In the genomic region with DNA sequence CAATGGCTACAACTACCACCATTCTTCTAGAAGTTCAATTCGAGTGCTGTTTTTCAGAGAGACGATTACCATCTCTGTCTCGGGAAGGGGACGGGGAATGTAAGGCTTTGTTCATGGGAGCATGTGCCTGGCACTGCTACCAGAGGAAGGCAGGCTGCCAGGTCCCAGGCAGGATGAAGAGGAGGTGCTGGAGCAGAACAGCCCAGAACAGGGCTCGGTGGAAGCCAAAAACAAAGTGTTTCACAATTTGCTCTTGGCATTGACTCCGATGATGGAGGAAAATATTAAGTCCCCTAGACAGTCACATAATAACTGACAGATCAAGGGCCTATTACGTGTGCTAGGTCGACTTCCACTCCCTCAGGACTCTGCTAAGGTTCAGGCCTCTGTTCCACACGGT, we compare ENCODE assay signal across 10 mouse cellular contexts. TPM values are rescaled to one million over a fixed set of nuclear protein-coding genes. Genes with fewer than 3 reads are reported as not detected.
A peak's percentile ranks its signal among the peaks of the same experiment; 100 is the strongest.
DNase-seq lines count a peak whose midpoint lies in the region; ATAC-seq and TF ChIP-seq lines count a peak whose summit lies in the region.
"Had no signal": no experiment of that assay in that cellular context is flagged by ENCODE, and none has a peak within 500 bp of the region (broad histone marks: within the 10 kb centered on the region; RNA-seq: fewer than 3 reads in every experiment).

No protein-coding gene starts in this region.

- no peaks in the 10 kb centered on the region for H3K27me3 ChIP-seq in kidney, adult 2 months (replicated peaks; ENCODE audit: control insufficient read depth, insufficient read depth, low read length)
- no peaks in the 10 kb centered on the region for H3K27me3 ChIP-seq in kidney, embryonic 14.5 days (ENCODE audit: control insufficient read depth, insufficient read depth, low read length)
- no peaks in the 10 kb centered on the region for H3K27me3 ChIP-seq in neural tube, embryonic 15.5 days (replicated peaks)

- H3K9me3 ChIP-seq in kidney, embryonic 14.5 days (ENCODE audit: control insufficient read depth, low read length), result no peaks in the 10 kb centered on the region
- H3K9me3 ChIP-seq in neural tube, embryonic 15.5 days (replicated peaks), result no peaks in the 10 kb centered on the region

- peak overlapping the region; percentile 13; the same call in 1 of the 2 replicates for H3K27ac ChIP-seq in kidney, adult 2 months (ENCODE audit: insufficient read depth, low read depth, low read length)
- H3K27ac ChIP-seq in kidney, embryonic 14.5 days (ENCODE audit: low read depth, low read length), result no peak overlapping the region
- H3K27ac ChIP-seq in neural tube, embryonic 15.5 days (replicated peaks), result no peak overlapping the region
- H3K27ac ChIP-seq: macrophage had no signal

- peaks cover 3% of the 10 kb centered on the region; the same call in 1 of the 2 replicates for H3K4me1 ChIP-seq in kidney, adult 2 months (ENCODE audit: control insufficient read depth, insufficient read depth, low read length)
- H3K4me1 ChIP-seq in kidney, embryonic 14.5 days (ENCODE audit: control insufficient read depth, insufficient read depth, low read length), result no peaks in the 10 kb centered on the region
- no peaks in the 10 kb centered on the region for H3K4me1 ChIP-seq in neural tube, embryonic 15.5 days

- H3K4me2 ChIP-seq in kidney, embryonic 14.5 days (replicated peaks; ENCODE audit: low read depth, low read length), result no peak overlapping the region
- no peak overlapping the region for H3K4me2 ChIP-seq in neural tube, embryonic 15.5 days

- no peak for ATAC-seq in kidney, embryonic 14.5 days (ENCODE audit: low FRiP score, low TSS enrichment)
- no peak for ATAC-seq in neural tube, embryonic 15.5 days (ENCODE audit: low FRiP score)

- no peak for TF ChIP-seq POLR2A in kidney, adult 2 months (IDR thresholded peaks at IDR 0.05; ENCODE audit: low read depth, low read length)

- TF ChIP-seq CTCF in kidney, adult 2 months (conservative IDR thresholded peaks at IDR 0.05; ENCODE audit: insufficient read depth, insufficient read length, low read depth, low read length), result no peak

- no peak overlapping the region for H3K9ac ChIP-seq in kidney, embryonic 14.5 days (ENCODE audit: low read depth, low read length)
- H3K9ac ChIP-seq in neural tube, embryonic 15.5 days (replicated peaks), result no peak overlapping the region

- H3K36me3 ChIP-seq in kidney, adult 2 months (ENCODE audit: control insufficient read depth, insufficient read depth, low read length), result no peaks in the 10 kb centered on the region
- H3K36me3 ChIP-seq in kidney, embryonic 14.5 days (ENCODE audit: control insufficient read depth, insufficient read depth, low read length), result no peaks in the 10 kb centered on the region
- H3K36me3 ChIP-seq in neural tube, embryonic 15.5 days, result no peaks in the 10 kb centered on the region

- no peak overlapping the region for H3K4me3 ChIP-seq in kidney, adult 2 months (ENCODE audit: insufficient read depth, low read depth, low read length)
- H3K4me3 ChIP-seq in kidney, embryonic 14.5 days (ENCODE audit: low read length), result no peak overlapping the region
- H3K4me3 ChIP-seq in neural tube, embryonic 15.5 days (replicated peaks), result no peak overlapping the region
- H3K4me3 ChIP-seq: erythroblast, embryonic 14.5 days had no signal

- intact Hi-C loops in gastrocnemius, postnatal 36 days (cut with DNase I), result no loop called here

- DNase-seq in kidney, adult 2 months, result peak; percentile 87
- DNase-seq in cerebellum, adult 11-12 months, result peak; percentile 89
- peak; percentile 45 to 57 for DNase-seq in gastrocnemius, postnatal 36 days
- peak; percentile 81 for DNase-seq in layer of hippocampus, postnatal 36 days
- DNase-seq in neural tube, embryonic 10.5 days (ENCODE audit: extremely low spot score, low spot score), result no peak
- DNase-seq in embryo, embryonic 11 days, result no peak

- WGBS in kidney, adult 2 months, result 35% methylated on average over 9 of the region's 9 CpGs
- 86% methylated on average over 9 of the region's 9 CpGs for WGBS in kidney, embryonic 14.5 days
- 72% methylated on average over 9 of the region's 9 CpGs for WGBS in neural tube, embryonic 15.5 days

RNA-seq across cellular contexts. Expression of a gene that starts 24.9 kb away (rescaled TPM):
- polyA plus RNA-seq in kidney, adult 2 months (2012; rRNA removed), result 1.4 and 1.9 TPM in 2 replicates
- 0.79 and 1.8 TPM in 2 replicates for polyA plus RNA-seq in kidney, embryonic 14.5 days (2014; fragmentation: Nextera tagmentation; extraction: Ambion mirVana)
- total RNA-seq in gastrocnemius, postnatal 36 days (2021), result 1 to 10 TPM; 1.5 TPM
- total RNA-seq in layer of hippocampus, postnatal 36 days (2021), result 1 to 10 TPM; 4.4 to 6.3 TPM
- polyA plus RNA-seq in neural tube, embryonic 15.5 days (2015; fragmentation: Nextera tagmentation; extraction: Ambion mirVana), result 0.52 and 1.7 TPM in 2 replicates

Comparison
In these comparisons a context has a peak if more than half of its experiments do, and no peak if none do; other contexts are left out.
1. DNase-seq: peak in kidney, adult 2 months (single experiment), cerebellum, adult 11-12 months (single experiment), gastrocnemius, postnatal 36 days (2 of 2) and layer of hippocampus, postnatal 36 days (2 of 2); none in neural tube, embryonic 10.5 days (single experiment) and embryo, embryonic 11 days (single experiment).